Mouse (Mus musculus) CH12.LX (cell line): Measurements from ENCODE around the gene Zfp629.

Experiments used
- CHD1 ChIP-seq: IDR thresholded peaks from 2 replicates; pipeline ENCODE4 v1.6.1; 2012; ENCODE audit warnings: low read depth, low read length, improper control_type of control experiment, inconsistent platforms
- CTCF ChIP-seq, 2 experiments: IDR thresholded peaks in 1 of 2; conservative IDR thresholded peaks in 1 of 2; 2 replicates each; pipeline ENCODE4 v1.5.1; 2011 to 2012; ENCODE audit warnings: low read depth in 2 of 2, low read length in 2 of 2, improper control_type of control experiment in 1 of 2, inconsistent platforms in 1 of 2, mild to moderate bottlenecking in 1 of 2, moderate library complexity in 1 of 2
- POLR2A ChIP-seq: IDR thresholded peaks from 2 replicates; pipeline ENCODE4 v1.6.1; 2011; ENCODE audit warnings: low read depth, mild to moderate bottlenecking, improper control_type of control experiment, low read length
- UBTF ChIP-seq: IDR thresholded peaks from 2 replicates; pipeline ENCODE4 v1.6.1; 2012; ENCODE audit warnings: low read depth, mild to moderate bottlenecking, inconsistent platforms, low read length, improper control_type of control experiment, moderate library complexity
- ZC3H11A ChIP-seq: IDR thresholded peaks from 2 replicates; pipeline ENCODE4 v1.6.1; 2012; ENCODE audit warnings: low read depth, mild to moderate bottlenecking, inconsistent platforms, low read length, improper control_type of control experiment

GRCm38 (mm10) chr7:127561340-127561858 is 54.2 kb downstream of the Zfp629 start, which contains the start of gene Tmem265:
- no peak for TF ChIP-seq UBTF
- no peak for TF ChIP-seq CTCF (conservative IDR thresholded peaks at IDR 0.05 in 1 of 2, IDR thresholded peaks at IDR 0.05 in 1 of 2; ENCODE audit: low read depth in 2 of 2, low read length in 2 of 2)
- TF ChIP-seq ZC3H11A: no peak
- TF ChIP-seq POLR2A: no peak
- no peak for TF ChIP-seq CHD1
